ENCODE assay signal across 8 mouse cellular contexts in genomic region chr16:38451421-38452205, GRCm38 (mm10). TPM values are rescaled to one million over a fixed set of nuclear protein-coding genes. Genes with fewer than 3 reads are reported as not detected.
A peak's percentile ranks its signal among the peaks of the same experiment; 100 is the strongest.
DNase-seq lines count a peak whose midpoint lies in the region; ATAC-seq and TF ChIP-seq lines count a peak whose summit lies in the region.

No protein-coding gene starts in this region.

- no peak for TF ChIP-seq CTCF in E14TG2a.4 (conservative IDR thresholded peaks at IDR 0.05; ENCODE audit: low read length)

- ATAC-seq in embryonic facial prominence, embryonic 15.5 days (ENCODE audit: insufficient number of reproducible peaks, low FRiP score, low TSS enrichment, low read depth): no peak

- H3K36me3 ChIP-seq in E14TG2a.4 (ENCODE audit: insufficient read depth, low read length): peaks cover 40% of the 10 kb centered on the region
- H3K36me3 ChIP-seq in embryonic facial prominence, embryonic 15.5 days: peaks cover 23% of the 10 kb centered on the region

- peak overlapping the region; percentile 65 for H3K4me2 ChIP-seq in embryonic facial prominence, embryonic 15.5 days (replicated peaks)

- peak overlapping the region; percentile 71 for H3K9ac ChIP-seq in embryonic facial prominence, embryonic 15.5 days

- H3K4me3 ChIP-seq in E14TG2a.4 (replicated peaks; ENCODE audit: low read length): peak overlapping the region; percentile 90
- H3K4me3 ChIP-seq in embryonic facial prominence, embryonic 15.5 days (replicated peaks): peak overlapping the region; percentile 75

- H3K9me3 ChIP-seq in E14TG2a.4 (ENCODE audit: low read length): no peaks in the 10 kb centered on the region
- no peaks in the 10 kb centered on the region for H3K9me3 ChIP-seq in embryonic facial prominence, embryonic 15.5 days (replicated peaks)

- WGBS in embryonic facial prominence, embryonic 15.5 days: 38% methylated on average over 12 of the region's 12 CpGs

- peak; percentile 86 for DNase-seq in heart, adult 11 months
- DNase-seq in heart, adult 8-10 months (ENCODE audit: low spot score): no peak
- DNase-seq in kidney, postnatal 4 days: peak; percentile 22 to 48
- DNase-seq in neural tube, embryonic 10.5 days (ENCODE audit: extremely low spot score, low spot score): peak; percentile 41
- DNase-seq in yolk sac, embryonic 10.5 days (ENCODE audit: low spot score): no peak
- no peak for DNase-seq in c-Kit-positive CD71-positive TER-119-positive erythroid progenitor cells, embryonic 14.5 days (ENCODE audit: low spot score)

- H3K27me3 ChIP-seq in E14TG2a.4 (ENCODE audit: insufficient read depth, low read length): no peaks in the 10 kb centered on the region
- H3K27me3 ChIP-seq in embryonic facial prominence, embryonic 15.5 days: no peaks in the 10 kb centered on the region

- peak overlapping the region; percentile 96 for H3K27ac ChIP-seq in embryonic facial prominence, embryonic 15.5 days (replicated peaks)

- H3K4me1 ChIP-seq in E14TG2a.4 (replicated peaks; ENCODE audit: low read depth, low read length): peaks cover 83% of the 10 kb centered on the region
- peaks cover 36% of the 10 kb centered on the region for H3K4me1 ChIP-seq in embryonic facial prominence, embryonic 15.5 days

RNA-seq across cellular contexts. Expression of gene Adprh, which starts 0.9 kb away (rescaled TPM):
- total RNA-seq in heart, adult 8-10 months (2022): 10 to 100 TPM; 23.8 to 24.8 (median 24.0) TPM
- polyA plus RNA-seq in embryonic facial prominence, embryonic 15.5 days (2015; fragmentation: Nextera tagmentation; extraction: Ambion mirVana): 105 and 109 TPM in 2 replicates

RNA-seq across cellular contexts. Expression of gene Cd80, which starts 3.7 kb away (rescaled TPM):
- total RNA-seq in heart, adult 8-10 months (2022): 1 to 10 TPM in 1 of 4 experiments, under 1 TPM in 3; 0.54 to 1.3 (median 0.77) TPM
- polyA plus RNA-seq in embryonic facial prominence, embryonic 15.5 days (2015; fragmentation: Nextera tagmentation; extraction: Ambion mirVana): 0.21 and 0.41 TPM in 2 replicates

RNA-seq across cellular contexts. Expression of gene Pla1a, which starts 18.7 kb away (rescaled TPM):
- 10 to 100 TPM in 3 of 4 experiments, 1 to 10 TPM in 1; 5.9 to 12.0 (median 10.6) TPM for total RNA-seq in heart, adult 8-10 months (2022)
- polyA plus RNA-seq in embryonic facial prominence, embryonic 15.5 days (2015; fragmentation: Nextera tagmentation; extraction: Ambion mirVana): 0.49 and 0.60 TPM in 2 replicates

Comparison
In these comparisons a context has a peak if more than half of its experiments do, and no peak if none do; other contexts are left out.
1. DNase-seq: peak in heart, adult 11 months (single experiment), kidney, postnatal 4 days (2 of 2) and neural tube, embryonic 10.5 days (single experiment); none in heart, adult 8-10 months (single experiment), yolk sac, embryonic 10.5 days (single experiment) and c-Kit-positive CD71-positive TER-119-positive erythroid progenitor cells, embryonic 14.5 days (single experiment).